Mouse (Mus musculus): ENCODE measurements at regions not wholly inside any gene's neighbourhood (a gene's known extent, or its start where the extent isn't known, plus 50 kb on each side); places are given as distances from the start of the nearest gene placed in this dataset.
"Not testable (repeated sequence)": the region's sequence is repeated elsewhere in the genome, so short reads cannot be mapped to it uniquely, and the experiment has no call there.

- DNase-seq (ENCODE audit: low read depth, low spot score), result no peak
Observed at GRCm38 (mm10) chr15:44851346-44852064, 4717.3 kb downstream of the 9330182O14Rik start.

- no peak for DNase-seq (ENCODE audit: low read depth, low spot score)
Observed at GRCm38 (mm10) chr15:44857080-44857479, 4722.9 kb downstream of the 9330182O14Rik start.

DNA sequence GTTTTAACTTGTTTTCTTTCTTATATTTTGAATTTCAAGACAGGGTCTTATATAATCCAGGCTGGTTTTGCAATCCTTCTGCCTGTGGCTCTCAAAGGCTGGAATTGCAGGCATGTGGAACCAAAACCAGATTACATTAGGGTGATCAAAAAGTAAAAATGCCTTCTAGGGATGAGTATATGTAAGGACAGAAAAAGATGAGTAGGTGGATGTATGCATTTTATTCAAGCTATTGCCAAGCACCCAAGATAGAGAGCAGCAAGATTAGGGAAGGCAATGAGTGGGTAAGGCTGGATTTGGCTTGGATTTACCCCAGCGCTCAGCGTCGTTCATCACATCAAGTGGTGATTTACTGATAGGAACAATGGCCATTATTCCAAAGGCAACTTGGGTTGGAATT, 4725.2 kb downstream of the 9330182O14Rik start:
- no peak for DNase-seq (ENCODE audit: low read depth, low spot score)

DNA sequence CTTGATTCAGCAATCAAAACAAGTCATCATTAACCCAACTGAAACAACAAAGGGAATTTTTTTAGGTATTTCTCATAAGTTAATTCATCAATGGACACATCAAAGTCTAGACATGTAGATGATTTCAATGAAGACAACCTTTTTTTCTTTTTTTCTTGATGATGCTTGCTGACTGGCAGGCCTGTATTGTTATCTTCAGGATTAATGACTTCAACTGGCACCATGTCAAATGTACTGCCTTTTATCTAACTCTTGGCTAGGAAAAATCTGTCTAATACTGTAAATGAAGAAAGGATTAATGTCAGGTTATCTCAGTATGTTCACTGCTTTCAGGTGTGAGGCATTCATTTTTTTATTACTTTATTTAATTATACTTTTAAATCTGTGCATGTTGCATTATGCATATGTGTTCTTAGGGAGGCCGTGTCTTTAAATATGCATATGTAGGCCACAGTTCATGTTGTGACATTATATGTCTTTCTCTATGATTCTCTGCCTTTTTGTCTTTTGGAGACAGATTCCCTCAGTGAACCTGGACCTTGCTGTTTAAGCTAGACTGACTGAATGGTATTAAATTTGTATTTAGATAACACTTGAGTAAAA, 4726.1 kb downstream of the 9330182O14Rik start:
- no peak for DNase-seq (ENCODE audit: low read depth, low spot score)

GRCm38 (mm10) chr15:44868537-44868936, 4734.4 kb downstream of the 9330182O14Rik start:
- no peak for DNase-seq (ENCODE audit: low read depth, low spot score)

GRCm38 (mm10) chr15:44869023-44869422, 4734.9 kb downstream of the 9330182O14Rik start:
- no peak for DNase-seq (ENCODE audit: low read depth, low spot score)

DNA sequence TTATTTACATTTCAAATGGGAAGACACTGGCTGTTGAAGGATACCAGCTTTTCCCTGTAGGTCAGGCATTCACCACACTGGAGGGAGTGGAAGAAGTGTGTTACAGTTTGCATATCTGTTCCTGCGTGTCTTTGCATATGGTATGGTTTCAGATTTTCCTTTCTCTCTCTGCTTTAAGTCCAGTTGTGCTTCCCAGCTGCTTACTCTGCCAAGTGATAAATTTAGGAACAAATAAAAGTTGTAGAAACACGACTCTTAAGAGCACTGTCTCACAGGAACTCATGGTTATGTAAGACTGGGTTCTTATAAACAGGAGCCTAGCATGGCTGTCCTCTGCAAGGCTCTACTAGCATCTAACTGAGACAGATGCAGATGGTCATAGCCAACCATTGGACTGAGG, 4735.5 kb downstream of the 9330182O14Rik start:
- DNase-seq (ENCODE audit: low read depth, low spot score), result no peak

DNA sequence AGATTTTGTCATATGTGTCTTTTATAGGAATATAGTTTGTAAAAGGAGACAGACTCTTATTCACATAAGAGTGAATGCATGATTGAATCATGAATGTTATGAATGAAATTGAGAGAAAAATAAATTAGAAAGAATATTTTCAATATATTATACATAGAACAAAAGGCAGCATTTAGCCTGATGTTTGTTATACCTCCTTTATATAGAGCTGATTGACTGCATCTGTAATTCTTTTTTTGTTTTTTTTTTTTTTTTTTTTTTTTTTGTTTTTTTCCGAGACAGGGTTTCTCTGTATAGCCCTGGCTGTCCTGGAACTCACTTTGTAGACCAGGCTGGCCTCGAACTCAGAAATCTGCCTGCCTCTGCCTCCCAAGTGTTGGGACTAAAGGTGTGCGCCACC, 4736.8 kb downstream of the 9330182O14Rik start:
- not testable (repeated sequence) for DNase-seq (ENCODE audit: low read depth, low spot score)

- no peak for DNase-seq (ENCODE audit: low read depth, low spot score)
Observed at GRCm38 (mm10) chr15:44882219-44882618, 4748.1 kb downstream of the 9330182O14Rik start.

GRCm38 (mm10) chr15:44891544-44891943, 4757.4 kb downstream of the 9330182O14Rik start:
- peak; percentile 2 for DNase-seq (ENCODE audit: low read depth, low spot score)

DNA sequence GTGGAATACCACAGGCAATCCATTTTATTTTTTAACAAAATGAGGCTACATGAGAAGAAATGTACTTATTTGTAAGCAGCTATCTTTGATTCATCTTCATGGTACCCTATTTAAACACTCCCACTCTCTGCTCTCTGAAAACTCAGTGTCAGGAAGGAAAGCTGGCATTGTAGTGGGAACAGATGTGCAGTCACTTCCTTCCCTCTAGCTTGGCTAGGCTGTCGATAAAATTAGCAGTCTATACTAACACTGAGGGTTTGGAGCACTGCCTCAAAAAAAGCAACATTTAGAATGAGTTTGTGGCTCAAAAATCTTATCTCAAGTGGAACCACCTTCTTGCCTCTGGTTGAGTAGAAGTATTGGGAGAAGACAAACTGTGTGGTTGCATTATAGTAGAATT, 4762.1 kb downstream of the 9330182O14Rik start:
- DNase-seq (ENCODE audit: low read depth, low spot score), result no peak

DNA sequence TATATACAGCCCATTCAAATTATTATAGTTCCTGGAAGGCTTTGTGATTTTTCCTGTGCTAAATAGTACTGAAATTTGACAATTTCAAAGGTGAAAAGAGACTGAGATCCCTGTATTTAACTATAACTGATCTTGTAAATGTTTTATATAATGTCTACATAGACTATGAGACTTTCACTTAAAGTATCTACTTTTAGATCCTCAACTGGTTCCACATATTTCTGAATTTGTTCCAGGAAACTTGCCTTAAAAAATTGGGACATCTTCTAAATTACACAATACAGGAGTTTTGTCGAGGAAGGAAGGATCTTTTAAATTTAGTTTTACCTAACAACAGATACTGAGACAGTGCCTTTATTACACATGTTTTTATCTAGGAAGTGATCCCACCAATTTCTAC, 4763.4 kb downstream of the 9330182O14Rik start:
- DNase-seq (ENCODE audit: low read depth, low spot score), result no peak

DNA sequence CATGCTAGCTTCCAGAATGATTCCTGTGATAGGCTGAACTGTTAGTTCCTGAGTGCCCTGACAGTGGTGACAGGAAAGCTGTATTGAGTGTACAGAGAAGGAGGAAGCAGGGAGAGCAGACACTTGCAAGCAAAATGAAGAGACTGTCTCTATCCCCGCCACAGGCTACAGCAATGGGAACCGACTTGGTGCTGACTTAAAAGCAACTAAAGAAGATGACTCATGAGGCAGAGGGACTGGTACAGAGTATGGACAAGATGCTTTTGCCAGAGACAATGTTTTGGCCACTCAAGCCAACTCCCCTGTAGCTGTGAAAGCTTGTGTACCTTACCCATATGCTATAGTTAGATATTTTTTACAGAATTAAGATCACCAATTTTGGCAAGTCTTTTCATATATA, 4773.0 kb downstream of the 9330182O14Rik start:
- DNase-seq (ENCODE audit: low read depth, low spot score), result no peak

GRCm38 (mm10) chr15:44913434-44913833, 4779.3 kb downstream of the 9330182O14Rik start:
- no peak for DNase-seq (ENCODE audit: low read depth, low spot score)

GRCm38 (mm10) chr15:44915005-44915404, 4780.8 kb downstream of the 9330182O14Rik start:
- DNase-seq (ENCODE audit: low read depth, low spot score), result no peak

- DNase-seq (ENCODE audit: low read depth, low spot score), result no peak
Observed at GRCm38 (mm10) chr15:44916479-44916878, 4782.3 kb downstream of the 9330182O14Rik start.

GRCm38 (mm10) chr15:44924686-44925085, 4790.5 kb downstream of the 9330182O14Rik start:
- no peak for DNase-seq (ENCODE audit: low read depth, low spot score)

- DNase-seq (ENCODE audit: low read depth, low spot score), result no peak
Observed at GRCm38 (mm10) chr15:44927058-44927457, 4792.9 kb downstream of the 9330182O14Rik start.

GRCm38 (mm10) chr15:44948626-44949025, 4814.5 kb downstream of the 9330182O14Rik start:
- DNase-seq (ENCODE audit: low read depth, low spot score), result no peak

GRCm38 (mm10) chr15:44950952-44951642, 4816.9 kb downstream of the 9330182O14Rik start:
- no peak for DNase-seq (ENCODE audit: low read depth, low spot score)
